Mouse (Mus musculus) kidney, embryonic 14.5 days (tissue): ENCODE results near the gene Map7. TPM values are rescaled to one million over a fixed set of nuclear protein-coding genes. Genes with fewer than 3 reads are reported as not detected.

Source experiments
- ATAC-seq: fragments of 200-750 bp; cut with Nextera tagmentation; 2 replicates; pipeline ENCODE4 v1.8.0; 2017; ENCODE audit warnings: moderate number of reproducible peaks, mild to moderate bottlenecking, moderate TSS enrichment, moderate library complexity; ENCODE audit not compliant: low FRiP score, low TSS enrichment
- H3K27ac ChIP-seq: fragments of 300-500 bp; sonication (generic); 2 replicates; pipeline ENCODE4 v1.5.1; 2014; ENCODE audit warnings: low read depth, mild to moderate bottlenecking, low read length, moderate library complexity, mixed read lengths
- H3K27me3 ChIP-seq: fragments of 300-500 bp; sonication (generic); 2 replicates; pipeline ENCODE4 v1.6.1; 2014; ENCODE audit warnings: mild to moderate bottlenecking, low read length; ENCODE audit not compliant: control insufficient read depth, insufficient read depth
- H3K36me3 ChIP-seq: fragments of 300-500 bp; sonication (generic); 2 replicates; pipeline ENCODE4 v1.6.1; 2014; ENCODE audit warnings: low read length, mixed read lengths; ENCODE audit not compliant: control insufficient read depth, insufficient read depth
- H3K4me1 ChIP-seq: fragments of 300-500 bp; sonication (generic); 2 replicates; pipeline ENCODE4 v1.6.1; 2014; ENCODE audit warnings: low read length, mixed read lengths; ENCODE audit not compliant: control insufficient read depth, insufficient read depth
- H3K4me2 ChIP-seq: fragments of 300-500 bp; sonication (generic); replicated peaks from 2 replicates; pipeline ENCODE4 v1.6.1; 2014; ENCODE audit warnings: low read depth, mild to moderate bottlenecking, low read length
- H3K4me3 ChIP-seq: fragments of 300-500 bp; sonication (generic); 2 replicates; pipeline ENCODE4 v1.5.1; 2014; ENCODE audit warnings: mild to moderate bottlenecking, low read length
- H3K9ac ChIP-seq: fragments of 300-500 bp; sonication (generic); 2 replicates; pipeline ENCODE4 v1.6.1; 2014; ENCODE audit warnings: low read depth, mild to moderate bottlenecking, low read length, moderate library complexity
- H3K9me3 ChIP-seq: fragments of 300-500 bp; sonication (generic); 2 replicates; pipeline ENCODE4 v1.6.1; 2016; ENCODE audit warnings: low read length; ENCODE audit not compliant: control insufficient read depth
- WGBS: fragments of 180-500 bp; shearing (Covaris S2); extraction: QIAGEN DNeasy Blood & Tissue Kit; methylation state at CpG from one replicate; pipeline ENCODE4 v1.1.7; 2014; 5-methylcytosine and 5-hydroxymethylcytosine counted together
- polyA plus RNA-seq: library from polyadenylated mRNA; unstranded; fragments of >200 nt; fragmentation: Nextera tagmentation; extraction: Ambion mirVana; gene quantifications from 2 replicates; pipeline ENCODE4 v1.2.1, GENCODE M21; 2014

Map7 gene
- polyA plus RNA-seq, 1 experiment from 2014 or later, result 19.6 TPM

GRCm38 (mm10) chr10:20121981-20122380, 26.3 kb upstream of the Map7 start:
- Histone ChIP-seq H3K9me3 (no peaks in the 10 kb centered on the region), H3K4me1 (no peaks in the 10 kb centered on the region), H3K27ac (no peak overlapping the region), H3K9ac (no peak overlapping the region), H3K4me3 (no peak overlapping the region), H3K27me3 (no peaks in the 10 kb centered on the region), H3K36me3 (no peaks in the 10 kb centered on the region), H3K4me2 (no peak overlapping the region)
- 76% methylated on average over 4 of the region's 4 CpGs for WGBS
- no peak for ATAC-seq

GRCm38 (mm10) chr10:20123401-20123800, 24.9 kb upstream of the Map7 start:
- no peak for ATAC-seq
- Histone ChIP-seq H3K27ac (no peak overlapping the region), H3K9me3 (no peaks in the 10 kb centered on the region), H3K4me3 (no peak overlapping the region), H3K4me1 (no peaks in the 10 kb centered on the region), H3K27me3 (no peaks in the 10 kb centered on the region), H3K4me2 (no peak overlapping the region), H3K9ac (no peak overlapping the region), H3K36me3 (no peaks in the 10 kb centered on the region)
- WGBS, result 57% methylated on average over 9 of the region's 9 CpGs

GRCm38 (mm10) chr10:20124576-20124975, 23.7 kb upstream of the Map7 start:
- H3K27me3 ChIP-seq, result no peaks in the 10 kb centered on the region
- no peaks in the 10 kb centered on the region for H3K4me1 ChIP-seq
- ATAC-seq, result peak; percentile 43; the same call in 1 of the 2 replicates
- H3K4me2 ChIP-seq, result no peak overlapping the region
- H3K9me3 ChIP-seq, result no peaks in the 10 kb centered on the region
- 87% methylated on average over 12 of the region's 12 CpGs for WGBS
- no peak overlapping the region for H3K4me3 ChIP-seq
- no peak overlapping the region for H3K9ac ChIP-seq
- no peak overlapping the region for H3K27ac ChIP-seq
- no peaks in the 10 kb centered on the region for H3K36me3 ChIP-seq

- no peaks in the 10 kb centered on the region for H3K4me1 ChIP-seq
- no peaks in the 10 kb centered on the region for H3K9me3 ChIP-seq
- no peak overlapping the region for H3K4me2 ChIP-seq
- peak; percentile 45; the same call in 1 of the 2 replicates for ATAC-seq
- no peaks in the 10 kb centered on the region for H3K27me3 ChIP-seq
- H3K27ac ChIP-seq, result no peak overlapping the region
- no peaks in the 10 kb centered on the region for H3K36me3 ChIP-seq
- H3K4me3 ChIP-seq, result no peak overlapping the region
- 42% methylated on average over 4 of the region's 4 CpGs for WGBS
- H3K9ac ChIP-seq, result no peak overlapping the region
These were observed 23.0 kb upstream of the Map7 start for GRCm38 (mm10) chr10:20125226-20125625.

GRCm38 (mm10) chr10:20132933-20133652, 15.2 kb upstream of the Map7 start:
- Histone ChIP-seq H3K27ac (no peak overlapping the region), H3K9ac (no peak overlapping the region), H3K4me2 (no peak overlapping the region), H3K36me3 (no peaks in the 10 kb centered on the region), H3K4me3 (no peak overlapping the region), H3K9me3 (no peaks in the 10 kb centered on the region), H3K4me1 (no peaks in the 10 kb centered on the region), H3K27me3 (no peaks in the 10 kb centered on the region)
- 36% methylated on average over 12 of the region's 12 CpGs for WGBS
- peak; percentile 56; the same call in 1 of the 2 replicates for ATAC-seq

GRCm38 (mm10) chr10:20135350-20136058, 12.8 kb upstream of the Map7 start:
- H3K36me3 ChIP-seq, result no peaks in the 10 kb centered on the region
- H3K9me3 ChIP-seq, result no peaks in the 10 kb centered on the region
- no peak for ATAC-seq
- no peak overlapping the region for H3K27ac ChIP-seq
- no peak overlapping the region for H3K9ac ChIP-seq
- 62% methylated on average over 15 of the region's 15 CpGs for WGBS
- H3K4me3 ChIP-seq, result no peak overlapping the region
- H3K4me1 ChIP-seq, result no peaks in the 10 kb centered on the region
- no peaks in the 10 kb centered on the region for H3K27me3 ChIP-seq
- H3K4me2 ChIP-seq, result no peak overlapping the region

- WGBS, result 88% methylated on average over 1 of the region's 1 CpGs
- Histone ChIP-seq H3K4me3 (no peak overlapping the region), H3K4me1 (no peaks in the 10 kb centered on the region), H3K9me3 (no peaks in the 10 kb centered on the region), H3K27me3 (no peaks in the 10 kb centered on the region), H3K4me2 (no peak overlapping the region), H3K9ac (no peak overlapping the region), H3K27ac (no peak overlapping the region), H3K36me3 (no peaks in the 10 kb centered on the region; the same call in 1 of the 2 replicates)
- no peak for ATAC-seq
These were observed 11.8 kb upstream of the Map7 start for GRCm38 (mm10) chr10:20136505-20136904.

GRCm38 (mm10) chr10:20141376-20141775, 6.9 kb upstream of the Map7 start:
- Histone ChIP-seq H3K9me3 (no peaks in the 10 kb centered on the region), H3K4me3 (peak overlapping the region; percentile 12; the same call in 1 of the 2 replicates), H3K9ac (no peak overlapping the region), H3K4me1 (no peaks in the 10 kb centered on the region), H3K36me3 (no peaks in the 10 kb centered on the region; the same call in 1 of the 2 replicates), H3K4me2 (peak overlapping the region; percentile 17; the same call in 1 of the 2 replicates), H3K27ac (no peak overlapping the region), H3K27me3 (no peaks in the 10 kb centered on the region)
- no peak for ATAC-seq
- 43% methylated on average over 17 of the region's 17 CpGs for WGBS

GRCm38 (mm10) chr10:20148773-20149120, 476 bp downstream of the Map7 start:
- Histone ChIP-seq H3K9ac (peak overlapping the region; percentile 81), H3K4me3 (peak overlapping the region; percentile 82), H3K27ac (0 out of 2 replicates have a peak overlapping the region, but pooled peaks have one; percentile 51), H3K4me1 (0 out of 2 replicates have a peak, but pooled peaks cover 3% of the 10 kb centered on the region), H3K27me3 (peaks cover 25% of the 10 kb centered on the region), H3K4me2 (peak overlapping the region; percentile 96), H3K36me3 (no peaks in the 10 kb centered on the region; the same call in 1 of the 2 replicates), H3K9me3 (no peaks in the 10 kb centered on the region)
- 2% methylated on average over 22 of the region's 58 CpGs for WGBS
- peak; percentile 86 for ATAC-seq
